Mouse (Mus musculus) urinary bladder, adult 18-20 months (tissue): Measurements from ENCODE around the gene Ppp1r16b.

Experiments
- DNase-seq, 2 experiments: peaks; one replicate each; pipeline ENCODE4 v3.0.0; 2022; ENCODE audit warnings: low spot score in 2 of 2, mixed read lengths in 2 of 2

The Ppp1r16b gene

DNA sequence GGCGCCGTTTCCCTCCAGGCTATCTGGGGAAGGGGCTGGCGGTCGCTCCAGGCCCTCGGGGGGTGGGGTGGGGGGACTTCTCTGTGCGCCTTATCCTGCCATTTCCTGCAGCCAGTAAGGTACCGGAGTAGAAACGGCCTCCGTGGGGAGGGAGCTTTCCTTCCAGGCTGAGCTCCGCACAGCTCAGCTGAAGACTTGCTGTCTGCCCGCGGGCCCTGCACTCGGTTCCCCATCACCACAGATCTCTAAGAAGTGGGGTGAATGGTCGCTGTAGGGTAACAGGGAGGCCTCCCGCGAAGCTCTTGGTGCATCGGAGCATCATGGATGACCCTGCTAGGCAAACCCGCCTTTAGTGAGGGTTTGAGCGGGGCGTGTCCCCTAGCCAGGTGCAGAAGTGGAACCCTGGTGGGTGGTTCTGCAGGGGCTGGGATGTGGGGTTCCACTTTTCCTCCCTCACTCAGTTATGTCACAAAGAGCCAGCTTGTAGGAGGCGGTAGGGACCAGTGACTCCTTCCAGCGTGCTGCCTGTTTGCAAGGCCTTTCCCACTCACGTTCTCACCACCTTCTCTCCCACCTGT lies 3.3 kb downstream of the Ppp1r16b start:
- no peak for DNase-seq

DNA sequence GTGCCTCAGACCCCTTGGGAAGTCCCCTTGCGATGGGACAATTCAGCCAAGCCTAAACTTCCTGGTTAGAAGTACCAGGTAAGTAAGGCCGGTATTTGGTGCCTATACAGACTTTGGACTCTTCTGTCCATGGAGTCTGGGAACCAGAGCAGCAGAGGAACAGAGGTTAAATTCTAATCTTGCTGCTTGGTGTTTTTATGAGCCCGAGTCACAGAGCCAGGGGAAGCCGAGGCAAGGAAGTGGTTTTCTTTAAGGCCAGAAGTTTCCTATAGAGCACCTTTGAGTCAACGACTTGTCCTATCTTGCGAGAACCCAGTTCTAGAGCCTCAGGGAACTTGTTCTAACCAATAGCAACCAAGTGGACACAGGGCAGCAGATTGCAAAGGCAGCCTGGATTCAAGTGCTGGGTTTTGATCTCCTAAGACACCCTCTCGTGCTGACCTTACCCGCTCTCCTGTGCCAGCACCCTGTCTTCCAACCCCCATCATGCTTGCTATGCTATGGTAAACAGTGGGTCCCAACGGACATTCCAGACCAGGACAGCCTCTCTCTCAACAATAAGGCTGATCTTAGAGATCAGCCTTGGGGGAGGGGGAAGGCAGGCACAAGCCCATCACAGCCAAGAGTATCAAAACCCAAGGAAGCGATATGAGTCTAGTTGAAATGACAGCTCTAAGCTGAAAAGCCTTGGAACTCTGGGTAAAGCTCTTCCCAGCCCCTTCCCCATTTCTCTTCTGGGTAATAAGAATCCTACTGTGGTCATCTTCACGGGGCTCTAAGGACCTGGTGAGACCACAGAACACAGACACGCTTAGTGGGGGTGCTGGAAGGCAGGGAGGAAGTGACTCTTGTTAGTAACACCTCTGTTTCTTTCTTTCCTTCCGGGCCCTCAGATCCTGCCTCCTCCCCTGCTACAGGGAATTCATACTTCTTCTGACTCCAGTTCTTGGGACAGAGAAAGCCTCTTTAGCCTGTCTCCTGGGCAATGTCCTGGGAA lies 4.3 kb downstream of the Ppp1r16b start:
- DNase-seq, result no peak

- DNase-seq, result no peak
These were observed 5.4 kb downstream of the Ppp1r16b start for GRCm38 (mm10) chr2:158670571-158670970.

DNA sequence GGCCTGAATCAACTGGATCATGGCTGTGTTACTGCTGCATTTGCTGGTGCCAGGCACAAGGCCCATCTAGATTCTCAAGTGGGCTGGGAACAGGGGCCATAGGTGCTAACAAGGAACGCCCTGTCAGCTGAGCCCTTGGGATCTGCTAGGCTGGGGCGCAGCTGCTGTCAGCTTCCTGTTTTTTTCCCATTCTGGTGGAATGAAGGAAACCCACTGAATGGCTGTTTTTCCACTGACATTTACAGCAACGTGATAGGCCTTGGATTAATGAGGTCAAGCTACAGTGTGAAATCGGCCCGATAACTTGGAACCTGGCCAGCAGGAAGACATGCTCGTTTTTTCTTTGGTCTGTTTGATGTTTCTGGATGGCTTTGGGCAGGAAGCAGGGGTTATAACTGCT lies 7.6 kb downstream of the Ppp1r16b start:
- no peak for DNase-seq

GRCm38 (mm10) chr2:158673493-158673892 lies 8.3 kb downstream of the Ppp1r16b start:
- DNase-seq, result no peak

DNA sequence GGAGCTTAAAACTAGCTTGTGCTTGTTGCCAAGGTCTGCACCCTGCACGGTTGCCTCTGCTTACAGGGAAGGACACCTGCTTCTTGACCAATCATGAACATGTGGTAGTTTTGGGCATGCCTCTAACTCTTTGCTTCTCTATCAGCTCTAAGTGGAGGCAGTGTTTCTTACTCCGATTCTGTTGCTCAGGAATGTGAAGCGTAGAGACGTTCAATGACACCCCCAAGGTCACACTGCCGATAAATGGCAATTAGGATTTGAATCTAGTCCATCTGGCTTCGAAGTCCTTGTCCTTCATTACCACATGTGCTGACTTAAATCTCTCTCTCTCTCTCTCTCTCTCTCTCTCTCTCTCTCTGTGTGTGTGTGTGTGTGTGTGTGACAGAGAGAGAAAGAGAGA lies 8.9 kb downstream of the Ppp1r16b start:
- DNase-seq, result no peak

DNA sequence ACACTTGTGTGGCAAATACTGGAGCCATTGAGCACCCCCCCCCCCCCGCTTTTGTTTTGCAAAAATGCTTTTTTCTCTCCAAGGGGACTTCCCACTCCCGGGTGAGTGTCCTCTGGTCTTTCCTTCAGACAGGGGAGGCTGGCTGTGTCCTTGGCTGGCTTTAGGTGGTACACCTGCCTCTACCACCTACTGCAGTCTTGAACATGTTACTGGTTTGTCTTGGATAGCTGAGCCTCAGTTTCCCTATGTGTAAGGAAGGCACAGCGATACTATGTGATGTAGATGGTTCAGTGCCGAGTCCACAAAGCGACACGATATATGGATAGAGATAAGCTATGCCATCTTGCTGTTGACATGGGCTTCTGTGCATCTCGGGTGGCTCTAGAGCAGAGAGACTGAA lies 9.6 kb downstream of the Ppp1r16b start:
- DNase-seq, result no peak

DNA sequence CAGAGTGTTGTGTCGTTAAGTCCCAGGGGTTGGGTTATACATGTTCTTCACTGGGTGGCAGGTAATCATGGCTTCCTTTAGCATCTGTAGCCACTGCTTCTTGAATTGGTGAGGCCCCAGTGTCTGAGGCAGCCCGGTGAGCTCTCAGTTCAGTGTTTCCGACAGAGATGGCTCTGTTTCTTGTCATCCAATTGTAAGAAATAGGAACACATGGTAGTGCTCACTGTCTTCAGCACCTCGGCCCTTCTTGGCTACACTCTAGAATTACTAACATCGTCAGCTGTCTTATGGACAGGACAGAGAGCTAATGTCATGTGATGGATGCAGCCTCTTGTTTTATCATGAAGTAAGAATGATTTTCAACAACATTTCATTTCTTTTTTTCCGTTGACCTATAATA lies 10.0 kb downstream of the Ppp1r16b start:
- no peak for DNase-seq

DNA sequence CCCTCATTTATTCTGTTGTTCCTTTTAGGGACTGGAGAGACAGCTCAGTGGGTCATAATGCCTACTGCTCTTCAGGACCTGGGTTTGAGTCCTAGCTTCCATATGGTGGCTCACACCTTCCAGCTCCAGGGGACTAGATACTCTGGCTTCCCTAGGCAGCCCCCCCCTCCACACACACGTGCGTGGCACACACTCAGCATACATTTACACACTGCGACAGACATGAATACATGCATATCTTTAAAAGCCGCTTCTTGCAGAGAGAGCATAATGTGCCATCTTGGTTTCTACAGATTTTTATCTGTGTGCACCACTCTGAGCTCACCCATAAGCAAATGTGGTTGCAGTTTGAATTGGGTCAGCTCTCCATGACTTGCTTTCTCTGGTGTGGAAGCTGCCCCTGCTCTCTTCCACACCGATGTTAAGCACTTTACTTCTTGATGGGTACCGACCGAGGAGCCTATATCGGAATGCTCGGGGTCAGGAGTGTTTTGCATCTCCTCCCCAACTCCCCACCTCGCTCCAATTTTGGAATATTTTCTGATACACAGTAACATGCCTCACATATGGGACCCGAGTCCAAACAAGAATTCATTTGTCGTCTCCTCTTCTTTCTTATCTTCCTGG lies 10.8 kb downstream of the Ppp1r16b start:
- DNase-seq, result no peak

DNA sequence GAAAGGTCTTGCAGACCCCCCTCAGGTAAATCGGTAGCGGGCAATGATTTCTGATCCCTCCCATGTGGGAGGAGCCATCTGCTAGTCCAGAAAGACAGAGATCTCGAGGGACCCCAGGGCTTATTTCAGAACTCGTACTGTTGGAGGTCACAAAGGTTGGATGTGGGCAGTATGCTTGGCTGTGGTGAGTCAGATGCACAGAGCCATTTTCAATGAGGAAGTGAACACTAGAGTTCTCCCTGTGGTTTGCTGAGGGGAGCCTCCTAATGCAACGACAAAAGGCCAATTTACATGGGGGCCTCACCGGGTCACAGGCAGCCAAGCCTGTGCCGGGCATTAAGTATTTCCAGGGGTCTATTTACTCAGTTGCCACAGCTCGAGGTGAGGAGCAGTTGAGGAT lies 12.7 kb downstream of the Ppp1r16b start:
- no peak for DNase-seq

DNA sequence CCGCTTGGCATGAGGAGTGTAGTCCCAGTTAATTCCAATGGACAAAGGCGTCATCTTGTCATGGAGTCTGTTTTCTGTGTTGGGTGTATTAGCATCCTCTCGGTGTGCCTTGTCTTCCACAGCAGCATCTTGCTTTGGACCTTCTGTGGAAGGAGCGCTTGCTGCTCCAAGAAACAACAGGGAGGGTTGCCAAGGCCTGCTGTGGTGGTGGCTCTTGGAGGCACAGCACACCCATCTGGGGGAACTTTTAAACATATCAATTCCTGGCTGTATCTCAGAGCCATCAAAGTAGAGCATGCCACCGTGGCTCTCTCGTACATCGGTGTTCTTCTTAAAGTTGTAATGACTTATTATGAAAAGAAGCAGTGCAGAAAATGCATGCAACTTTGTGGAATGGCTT lies 13.9 kb downstream of the Ppp1r16b start:
- DNase-seq, result no peak

GRCm38 (mm10) chr2:158680357-158680889 lies 15.2 kb downstream of the Ppp1r16b start:
- no peak for DNase-seq

GRCm38 (mm10) chr2:158681714-158682113 lies 16.5 kb downstream of the Ppp1r16b start:
- DNase-seq, result no peak

- no peak for DNase-seq
These were observed 17.3 kb downstream of the Ppp1r16b start for GRCm38 (mm10) chr2:158682344-158683037.

GRCm38 (mm10) chr2:158683038-158683413 lies 17.8 kb downstream of the Ppp1r16b start:
- DNase-seq, result no peak

GRCm38 (mm10) chr2:158684247-158684843 lies 19.1 kb downstream of the Ppp1r16b start:
- no peak for DNase-seq

- no peak for DNase-seq
These were observed 19.7 kb downstream of the Ppp1r16b start for GRCm38 (mm10) chr2:158684910-158685309.

- no peak for DNase-seq
These were observed 21.2 kb downstream of the Ppp1r16b start for GRCm38 (mm10) chr2:158686394-158686793.

DNA sequence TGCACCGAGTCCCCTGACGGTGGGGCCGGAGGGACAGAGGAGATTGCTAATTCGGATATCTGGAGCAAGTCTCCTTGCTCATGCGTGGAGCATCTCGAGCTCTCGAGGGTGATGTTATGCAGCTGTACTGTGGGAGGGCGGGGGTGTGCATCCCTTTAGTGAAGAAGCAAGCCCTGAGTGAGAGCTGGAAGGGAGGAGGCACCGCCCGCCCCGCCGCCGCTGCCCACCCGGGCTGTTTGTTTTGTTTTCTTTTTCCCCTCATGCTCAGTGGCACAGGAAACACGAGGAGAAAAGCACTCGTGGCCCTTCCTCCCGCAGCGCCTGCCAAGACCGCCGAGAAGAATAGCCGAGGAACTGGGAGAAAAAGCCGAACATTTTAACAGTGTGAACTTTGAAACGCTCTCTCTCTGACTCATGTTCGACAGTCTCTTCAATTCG lies 22.6 kb downstream of the Ppp1r16b start:
- peak in 1 of 2 experiments; percentile 27 for DNase-seq

GRCm38 (mm10) chr2:158689060-158689459 lies 23.9 kb downstream of the Ppp1r16b start:
- no peak for DNase-seq

GRCm38 (mm10) chr2:158689640-158690039 lies 24.4 kb downstream of the Ppp1r16b start:
- DNase-seq, result no peak
